Mouse (Mus musculus) kidney, embryonic 16.5 days (tissue): ENCODE results near the gene Gm28038. TPM values are rescaled to one million over a fixed set of nuclear protein-coding genes. Genes with fewer than 3 reads are reported as not detected.

Source experiments
- ATAC-seq: fragments of 200-750 bp; cut with Nextera tagmentation; 2 replicates; pipeline ENCODE4 v1.8.0; 2017; ENCODE audit warnings: moderate TSS enrichment; ENCODE audit not compliant: low FRiP score, low TSS enrichment
- H3K27ac ChIP-seq: fragments of 300-500 bp; sonication (generic); 2 replicates; pipeline ENCODE4 v1.5.1; 2014; ENCODE audit warnings: low read length
- H3K27me3 ChIP-seq: fragments of 300-500 bp; sonication (generic); 2 replicates; pipeline ENCODE4 v1.6.1; 2014; ENCODE audit warnings: low read length, control low read depth, mixed read lengths; ENCODE audit not compliant: insufficient read depth
- H3K36me3 ChIP-seq: fragments of 300-500 bp; sonication (generic); 2 replicates; pipeline ENCODE4 v1.6.1; 2014; ENCODE audit warnings: low read length, control low read depth, mixed read lengths; ENCODE audit not compliant: insufficient read depth
- H3K4me1 ChIP-seq: fragments of 300-500 bp; sonication (generic); 2 replicates; pipeline ENCODE4 v1.6.1; 2014; ENCODE audit warnings: low read length, control low read depth, mixed read lengths; ENCODE audit not compliant: insufficient read depth
- H3K4me2 ChIP-seq: fragments of 300-500 bp; sonication (generic); replicated peaks from 2 replicates; pipeline ENCODE4 v1.6.1; 2014; ENCODE audit warnings: low read depth, low read length
- H3K4me3 ChIP-seq: fragments of 300-500 bp; sonication (generic); 2 replicates; pipeline ENCODE4 v1.5.1; 2014; ENCODE audit warnings: mild to moderate bottlenecking, low read length
- H3K9ac ChIP-seq: fragments of 300-500 bp; sonication (generic); replicated peaks from 2 replicates; pipeline ENCODE4 v1.6.1; 2014; ENCODE audit warnings: low read length
- H3K9me3 ChIP-seq: fragments of 300-500 bp; sonication (generic); 2 replicates; pipeline ENCODE4 v1.6.1; 2016; ENCODE audit warnings: low read length, control low read depth
- WGBS: fragments of 180-500 bp; shearing (Covaris S2); extraction: QIAGEN DNeasy Blood & Tissue Kit; methylation state at CpG from one replicate; pipeline ENCODE4 v1.1.7; 2014; 5-methylcytosine and 5-hydroxymethylcytosine counted together
- polyA plus RNA-seq: library from polyadenylated mRNA; unstranded; fragments of >200 nt; fragmentation: Nextera tagmentation; extraction: Ambion mirVana; gene quantifications from 2 replicates; pipeline ENCODE4 v1.2.1, GENCODE M21; 2015

Gene Gm28038
- polyA plus RNA-seq, 1 experiment from 2014 or later: not detected

GRCm38 (mm10) chr2:30342061-30342460 is 61.2 kb downstream of the Gm28038 start:
- 96% methylated on average over 3 of the region's 3 CpGs for WGBS
- no peaks in the 10 kb centered on the region for H3K27me3 ChIP-seq
- H3K27ac ChIP-seq: no peak overlapping the region
- no peaks in the 10 kb centered on the region for H3K4me1 ChIP-seq
- ATAC-seq: no peak
- no peak overlapping the region for H3K4me3 ChIP-seq
- H3K9ac ChIP-seq: no peak overlapping the region
- H3K36me3 ChIP-seq: peaks cover 86% of the 10 kb centered on the region
- H3K4me2 ChIP-seq: no peak overlapping the region
- H3K9me3 ChIP-seq: no peaks in the 10 kb centered on the region

GRCm38 (mm10) chr2:30342544-30342943 is 61.7 kb downstream of the Gm28038 start:
- no peak for ATAC-seq
- Histone ChIP-seq H3K9me3 (no peaks in the 10 kb centered on the region), H3K4me1 (no peaks in the 10 kb centered on the region), H3K4me3 (no peak overlapping the region), H3K4me2 (no peak overlapping the region), H3K27ac (no peak overlapping the region), H3K36me3 (peaks cover 81% of the 10 kb centered on the region), H3K9ac (no peak overlapping the region), H3K27me3 (no peaks in the 10 kb centered on the region)
- WGBS: 89% methylated on average over 7 of the region's 7 CpGs

- whole genome bisulfite sequencing: 66% methylated on average over 14 of the region's 14 CpGs
- no peak overlapping the region for H3K27ac ChIP-seq
- H3K27me3 ChIP-seq: no peaks in the 10 kb centered on the region
- peaks cover 77% of the 10 kb centered on the region for H3K36me3 ChIP-seq
- H3K9ac ChIP-seq: no peak overlapping the region
- no peaks in the 10 kb centered on the region for H3K9me3 ChIP-seq
- H3K4me3 ChIP-seq: no peak overlapping the region
- no peak for ATAC-seq
- H3K4me1 ChIP-seq: no peaks in the 10 kb centered on the region
- H3K4me2 ChIP-seq: no peak overlapping the region
These were observed 62.8 kb downstream of the Gm28038 start for GRCm38 (mm10) chr2:30343601-30344137.

GRCm38 (mm10) chr2:30345971-30346676 is 65.3 kb downstream of the Gm28038 start:
- H3K4me1 ChIP-seq: no peaks in the 10 kb centered on the region
- H3K36me3 ChIP-seq: peaks cover 74% of the 10 kb centered on the region
- ATAC-seq: no peak

GRCm38 (mm10) chr2:30349196-30349595 is 68.4 kb downstream of the Gm28038 start:
- no peak overlapping the region for H3K9ac ChIP-seq
- WGBS: 84% methylated on average over 6 of the region's 6 CpGs
- H3K27ac ChIP-seq: no peak overlapping the region
- no peak overlapping the region for H3K4me3 ChIP-seq
- ATAC-seq: no peak
- H3K9me3 ChIP-seq: no peaks in the 10 kb centered on the region
- no peaks in the 10 kb centered on the region for H3K27me3 ChIP-seq
- H3K4me1 ChIP-seq: no peaks in the 10 kb centered on the region
- peaks cover 53% of the 10 kb centered on the region for H3K36me3 ChIP-seq
- H3K4me2 ChIP-seq: no peak overlapping the region

More at GRCm38 (mm10) chr2:30345971-30346676, 65.3 kb downstream of the Gm28038 start:
- H3K4me2 ChIP-seq: no peak overlapping the region
- no peaks in the 10 kb centered on the region for H3K27me3 ChIP-seq
- no peak overlapping the region for H3K4me3 ChIP-seq
- H3K9ac ChIP-seq: no peak overlapping the region
- no peak overlapping the region for H3K27ac ChIP-seq
- WGBS: 91% methylated on average over 7 of the region's 7 CpGs
- H3K9me3 ChIP-seq: no peaks in the 10 kb centered on the region

Other genes with a start within 250 kb of the Gm28038 start
- 42.5 and 44.1 TPM in 2 replicates for gene Wdr34, start 232.2 kb upstream of the Gm28038 start, polyA plus RNA-seq
- gene Set, start 223.7 kb upstream of the Gm28038 start, polyA plus RNA-seq: 430 and 458 TPM in 2 replicates
- gene Pkn3, start 203.4 kb upstream of the Gm28038 start, polyA plus RNA-seq: 13.5 and 15.9 TPM in 2 replicates
- gene Zdhhc12, start 187.4 kb upstream of the Gm28038 start, polyA plus RNA-seq: 41.6 and 42.6 TPM in 2 replicates
- 5.6 and 8.0 TPM in 2 replicates for gene Zer1, start 156.5 kb upstream of the Gm28038 start, polyA plus RNA-seq
- gene Tbc1d13, start 147.3 kb upstream of the Gm28038 start, polyA plus RNA-seq: 8.2 and 12.3 TPM in 2 replicates
- gene Endog, start 109.5 kb upstream of the Gm28038 start, polyA plus RNA-seq: 22.0 and 22.8 TPM in 2 replicates
- gene Spout1, start 102.6 kb upstream of the Gm28038 start, polyA plus RNA-seq: 83.5 and 93.2 TPM in 2 replicates
- 12.0 and 13.4 TPM in 2 replicates for gene Kyat1, start 75.2 kb upstream of the Gm28038 start, polyA plus RNA-seq
- gene Lrrc8a, start 43.3 kb upstream of the Gm28038 start, polyA plus RNA-seq: 43.8 and 46.2 TPM in 2 replicates
- gene Gm28035, start 40.5 kb upstream of the Gm28038 start, polyA plus RNA-seq: 0.45 TPM in 2 replicates
- gene Phyhd1, start 14.8 kb upstream of the Gm28038 start, polyA plus RNA-seq: 15.8 and 16.0 TPM in 2 replicates
- 42.6 and 44.2 TPM in 2 replicates for gene Dolk, start 5.3 kb downstream of the Gm28038 start, polyA plus RNA-seq
- 37.6 and 47.9 TPM in 2 replicates for gene Nup188, start 5.4 kb downstream of the Gm28038 start, polyA plus RNA-seq
- gene Sh3glb2, start 78.3 kb downstream of the Gm28038 start, polyA plus RNA-seq: 100 and 102 TPM in 2 replicates
- gene Miga2, start 83.2 kb downstream of the Gm28038 start, polyA plus RNA-seq: 32.0 and 34.9 TPM in 2 replicates
- 44.2 and 46.8 TPM in 2 replicates for gene Dolpp1, start 111.2 kb downstream of the Gm28038 start, polyA plus RNA-seq
- 40.9 and 44.2 TPM in 2 replicates for gene Crat, start 134.8 kb downstream of the Gm28038 start, polyA plus RNA-seq
- gene Ptpa, start 135.0 kb downstream of the Gm28038 start, polyA plus RNA-seq: 184 and 191 TPM in 2 replicates
- 2.2 and 2.9 TPM in 2 replicates for gene Ier5l, start 193.2 kb downstream of the Gm28038 start, polyA plus RNA-seq